Mouse (Mus musculus) brown adipose tissue, adult 24 weeks (tissue): ENCODE data around the gene Sptb. TPM values are rescaled to one million over a fixed set of nuclear protein-coding genes. Genes with fewer than 3 reads are reported as not detected.
A peak's percentile ranks its signal among the peaks of the same experiment; 100 is the strongest.

Source experiments
- H3K27ac ChIP-seq: fragments of 200-500 bp; replicated peaks from 2 replicates; pipeline ENCODE4 v1.5.1; 2012; ENCODE audit warnings: low read depth, mild to moderate bottlenecking, low read length
- H3K4me1 ChIP-seq: fragments of 200-500 bp; 2 replicates; pipeline ENCODE4 v1.6.1; 2012; ENCODE audit warnings: low read length, mixed read lengths; ENCODE audit not compliant: control insufficient read depth, insufficient read depth, insufficient read length
- H3K4me3 ChIP-seq: fragments of 200-500 bp; 2 replicates; pipeline ENCODE4 v1.5.1; 2012; ENCODE audit warnings: low read depth, mild to moderate bottlenecking, low read length, moderate library complexity; ENCODE audit not compliant: insufficient read depth
- polyA plus RNA-seq: library from polyadenylated mRNA; stranded (reverse); fragments of >200 nt; gene quantifications from 2 replicates; pipeline ENCODE4 v1.2.4, GENCODE M21; 2012; ENCODE audit not compliant: missing spikeins, insufficient read depth, insufficient read length

Sptb gene
- polyA plus RNA-seq, 1 experiment: 1.3 TPM

DNA sequence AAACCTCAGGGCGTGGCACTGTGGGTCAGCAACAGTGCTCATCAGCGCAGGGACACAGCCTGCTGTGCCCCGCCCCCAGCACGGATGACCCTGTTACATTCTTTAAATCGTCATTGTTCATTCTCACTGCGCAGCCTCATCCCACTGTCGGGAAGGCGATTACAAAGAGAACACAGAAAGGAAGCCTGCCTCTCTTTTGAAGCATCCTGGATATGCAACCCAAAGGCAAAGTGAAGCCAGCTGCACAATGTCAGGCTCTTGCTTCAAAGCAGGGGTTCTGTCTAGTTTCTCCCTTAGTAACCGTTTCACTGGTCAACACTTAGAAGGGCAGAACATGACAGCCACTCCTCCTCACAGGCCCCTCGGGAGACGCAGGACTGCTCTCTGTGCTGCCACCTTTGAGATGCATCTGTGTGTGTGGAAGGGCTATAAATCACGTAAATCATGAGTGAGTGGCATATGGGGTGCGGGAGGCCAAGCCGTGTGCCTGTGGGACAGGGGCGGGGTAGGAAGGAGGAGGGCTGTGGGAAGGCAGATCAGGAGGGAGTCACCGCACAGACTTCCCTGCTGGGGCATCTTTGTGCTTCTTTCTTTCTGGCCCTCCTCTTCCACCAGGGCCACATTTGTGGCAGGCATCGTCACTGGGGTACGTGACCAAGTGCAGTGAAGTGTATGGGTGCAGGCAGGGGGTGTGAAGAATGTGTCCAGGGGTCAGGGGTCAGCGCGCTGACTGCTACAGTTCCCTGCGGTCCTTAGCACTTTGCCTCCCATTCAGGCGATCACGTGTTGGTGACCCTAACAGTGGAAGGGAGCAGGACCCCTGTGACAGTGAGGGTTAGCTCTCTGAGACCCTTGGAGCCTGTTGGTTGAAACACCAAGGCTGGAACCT, 64.9 kb downstream of the Sptb start:
- H3K4me3 ChIP-seq: no peak overlapping the region
- H3K4me1 ChIP-seq: no peaks in the 10 kb centered on the region
- no peak overlapping the region for H3K27ac ChIP-seq

DNA sequence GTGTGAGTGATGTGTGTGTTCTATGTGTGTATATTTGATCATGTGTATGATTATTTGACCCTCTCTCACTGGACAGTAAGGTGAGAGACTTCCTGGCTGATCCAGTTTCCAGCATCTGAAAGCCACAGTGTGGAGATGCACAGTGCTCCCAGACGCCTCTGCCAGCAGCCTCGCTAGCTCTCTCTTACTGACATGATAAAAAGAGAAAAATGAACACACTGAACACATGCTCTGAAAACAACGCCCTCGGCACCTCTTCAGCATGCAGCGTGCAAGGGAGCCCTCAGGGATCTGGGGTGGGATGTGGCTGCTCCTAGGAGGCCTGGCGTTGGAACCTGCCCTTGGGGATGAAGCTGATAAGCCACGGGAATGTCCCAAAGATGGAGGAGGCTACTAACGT, 66.7 kb downstream of the Sptb start:
- H3K4me1 ChIP-seq: no peaks in the 10 kb centered on the region
- no peak overlapping the region for H3K27ac ChIP-seq

DNA sequence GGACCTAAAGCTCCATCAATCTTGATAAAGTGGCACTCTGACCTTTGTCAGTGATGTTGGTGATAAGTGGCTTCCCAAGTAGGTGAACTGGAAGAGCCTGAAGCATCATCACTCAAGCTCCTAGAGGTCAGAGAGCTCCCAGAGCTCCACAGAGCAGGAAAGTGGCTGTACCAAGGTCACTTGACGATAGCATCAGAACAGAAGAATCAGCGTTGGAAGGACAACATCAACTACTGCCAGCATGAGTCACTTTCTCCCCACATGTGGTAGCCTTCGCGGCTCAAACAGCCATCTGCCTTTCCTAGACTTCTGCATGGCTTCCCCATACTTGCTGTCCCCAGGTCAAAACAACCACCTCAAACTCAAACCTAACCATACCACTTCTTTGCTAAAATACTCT, 67.7 kb downstream of the Sptb start:
- Histone ChIP-seq H3K4me1 (no peaks in the 10 kb centered on the region), H3K4me3 (no peak overlapping the region), H3K27ac (no peak overlapping the region)

More for the DNA sequence above, 66.7 kb downstream of the Sptb start:
- H3K4me3 ChIP-seq: no peak overlapping the region

DNA sequence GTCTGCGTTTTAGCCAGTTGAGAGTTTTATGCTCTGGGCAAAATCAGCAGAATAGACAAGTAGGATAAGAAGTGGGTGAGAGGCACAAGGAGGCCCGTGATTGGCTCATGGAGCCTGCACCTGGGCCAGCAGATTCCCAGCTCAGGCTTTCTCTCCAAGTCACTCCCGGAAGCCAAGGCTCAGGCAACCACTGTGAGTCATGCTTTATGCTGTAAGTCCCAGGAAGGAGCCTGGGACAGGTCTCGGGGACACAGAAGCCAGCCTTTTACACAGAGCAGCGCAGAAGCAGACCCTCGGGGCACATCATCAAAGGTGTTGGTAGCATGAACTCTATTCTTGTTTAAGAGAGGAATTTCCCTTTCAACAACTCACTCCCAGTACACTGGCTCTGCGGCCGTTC, 69.7 kb downstream of the Sptb start:
- Histone ChIP-seq H3K4me3 (no peak overlapping the region), H3K4me1 (no peaks in the 10 kb centered on the region), H3K27ac (no peak overlapping the region)

DNA sequence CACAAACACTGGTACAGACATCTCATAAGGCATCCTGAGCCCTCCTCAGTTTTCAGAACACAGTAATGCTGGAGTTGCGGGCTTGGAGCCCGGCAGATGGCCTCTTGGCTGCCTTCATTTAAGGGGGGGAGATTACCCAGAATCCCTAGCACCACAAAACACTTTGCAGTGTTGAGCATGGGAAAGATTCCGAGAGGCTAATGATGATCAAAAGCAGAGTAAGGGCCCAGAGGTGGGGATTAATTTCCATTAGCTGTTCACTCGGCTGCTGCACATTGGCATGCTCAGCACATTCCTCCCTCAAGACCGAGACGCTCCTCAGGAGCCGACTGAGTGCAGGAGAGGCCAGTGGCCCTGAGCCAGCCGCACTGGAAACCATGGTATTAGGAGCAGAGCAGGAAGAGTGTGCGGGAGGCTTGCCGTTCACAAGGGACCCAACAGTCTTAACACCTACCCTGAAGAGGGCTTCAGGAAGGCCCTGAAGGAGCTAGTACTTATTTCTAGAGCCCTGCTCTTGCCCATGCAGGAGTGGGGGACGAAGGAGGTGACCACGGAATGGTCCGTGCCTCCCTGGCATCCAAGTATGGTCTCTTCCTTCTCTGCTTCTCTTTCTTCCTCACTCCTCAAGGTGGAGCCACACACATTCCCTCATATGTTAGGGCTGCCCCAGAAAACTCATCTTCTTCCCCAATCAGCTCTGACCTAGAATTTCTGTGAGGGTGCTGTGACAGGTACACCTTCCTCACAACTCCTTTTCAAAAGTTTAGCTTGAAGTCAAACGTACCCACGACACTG, 75.3 kb downstream of the Sptb start:
- no peak overlapping the region for H3K27ac ChIP-seq
- no peaks in the 10 kb centered on the region for H3K4me1 ChIP-seq
- H3K4me3 ChIP-seq: no peak overlapping the region

DNA sequence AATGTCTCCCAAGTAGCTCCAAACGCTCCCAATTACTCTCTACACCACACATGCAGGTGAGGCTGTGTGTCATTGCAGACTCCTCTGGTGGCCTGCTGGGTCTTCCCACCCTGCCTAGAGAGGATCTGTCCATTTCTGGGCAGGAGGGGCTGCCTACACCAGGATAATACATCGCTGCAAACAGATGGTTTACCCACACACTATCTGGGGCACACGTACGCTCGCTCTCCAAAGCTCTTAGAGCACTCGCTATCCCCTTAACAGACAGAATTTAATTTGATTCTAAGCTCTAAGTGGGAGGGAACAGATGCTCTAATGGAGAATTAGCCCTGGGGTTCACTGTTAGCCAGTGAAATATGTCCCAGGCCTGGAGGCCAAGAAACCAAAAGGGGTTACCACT, 87.0 kb downstream of the Sptb start:
- Histone ChIP-seq H3K4me3 (no peak overlapping the region), H3K4me1 (no peaks in the 10 kb centered on the region), H3K27ac (no peak overlapping the region)

DNA sequence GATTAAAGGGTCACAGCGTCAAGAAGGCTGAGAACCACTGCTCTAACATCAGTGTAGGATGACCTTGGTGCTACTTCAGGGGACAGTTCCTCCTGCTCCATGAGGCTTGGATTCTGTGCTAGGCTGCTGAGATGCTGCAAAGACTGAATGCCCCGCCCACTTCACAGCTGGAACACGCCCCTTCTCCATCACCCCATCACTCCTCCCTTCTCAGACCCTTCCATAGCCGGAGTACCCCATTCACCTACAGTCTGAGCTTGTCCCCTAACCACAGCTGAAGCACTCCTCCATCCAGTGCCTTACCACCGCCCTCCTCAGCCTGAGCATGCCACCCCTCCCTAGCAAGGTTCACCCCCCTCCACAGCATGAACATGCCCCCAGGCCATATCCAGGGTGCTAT, 90.5 kb downstream of the Sptb start:
- H3K4me3 ChIP-seq: no peak overlapping the region
- no peak overlapping the region for H3K27ac ChIP-seq
- no peaks in the 10 kb centered on the region for H3K4me1 ChIP-seq

DNA sequence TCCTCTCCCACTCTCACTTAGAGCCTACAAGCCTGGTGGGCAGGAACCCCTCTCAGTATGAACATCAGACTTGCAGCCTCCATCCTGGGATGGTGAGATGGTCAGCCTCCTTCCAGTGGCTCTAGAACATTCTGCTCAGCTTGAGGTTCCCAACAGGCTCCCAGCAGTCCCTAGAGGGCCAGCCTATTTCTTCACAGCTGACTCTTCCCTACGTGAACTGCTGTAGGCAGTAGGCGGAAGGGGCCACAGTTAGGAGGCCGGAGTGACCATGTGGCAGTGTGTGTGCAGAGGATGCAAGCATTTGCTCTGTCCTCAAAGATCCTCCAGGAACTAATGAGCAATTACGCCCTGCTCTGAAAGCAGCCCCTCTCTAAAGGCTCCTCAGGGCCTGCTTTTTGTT, 92.2 kb downstream of the Sptb start:
- Histone ChIP-seq H3K4me3 (no peak overlapping the region), H3K4me1 (no peaks in the 10 kb centered on the region), H3K27ac (no peak overlapping the region)

DNA sequence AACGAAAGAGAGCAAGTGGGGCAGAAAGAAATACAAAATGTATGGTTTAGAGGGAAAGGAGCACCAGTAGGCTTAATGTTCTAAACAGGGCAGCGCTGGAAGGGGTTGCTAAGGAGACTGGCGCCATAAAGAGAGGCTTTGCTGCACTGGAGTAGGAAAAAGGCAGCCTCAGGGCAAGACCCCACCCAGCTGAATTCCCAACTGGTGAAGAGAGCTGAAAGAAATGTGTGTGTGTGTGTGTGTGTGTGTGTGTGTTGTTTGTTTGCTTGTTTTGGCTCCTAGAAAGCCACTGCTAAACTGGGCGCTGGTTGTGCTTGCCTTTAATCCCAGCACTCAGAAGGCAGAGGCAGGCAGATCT, 94.8 kb downstream of the Sptb start:
- no peaks in the 10 kb centered on the region for H3K4me1 ChIP-seq
- no peak overlapping the region for H3K4me3 ChIP-seq
- no peak overlapping the region for H3K27ac ChIP-seq

DNA sequence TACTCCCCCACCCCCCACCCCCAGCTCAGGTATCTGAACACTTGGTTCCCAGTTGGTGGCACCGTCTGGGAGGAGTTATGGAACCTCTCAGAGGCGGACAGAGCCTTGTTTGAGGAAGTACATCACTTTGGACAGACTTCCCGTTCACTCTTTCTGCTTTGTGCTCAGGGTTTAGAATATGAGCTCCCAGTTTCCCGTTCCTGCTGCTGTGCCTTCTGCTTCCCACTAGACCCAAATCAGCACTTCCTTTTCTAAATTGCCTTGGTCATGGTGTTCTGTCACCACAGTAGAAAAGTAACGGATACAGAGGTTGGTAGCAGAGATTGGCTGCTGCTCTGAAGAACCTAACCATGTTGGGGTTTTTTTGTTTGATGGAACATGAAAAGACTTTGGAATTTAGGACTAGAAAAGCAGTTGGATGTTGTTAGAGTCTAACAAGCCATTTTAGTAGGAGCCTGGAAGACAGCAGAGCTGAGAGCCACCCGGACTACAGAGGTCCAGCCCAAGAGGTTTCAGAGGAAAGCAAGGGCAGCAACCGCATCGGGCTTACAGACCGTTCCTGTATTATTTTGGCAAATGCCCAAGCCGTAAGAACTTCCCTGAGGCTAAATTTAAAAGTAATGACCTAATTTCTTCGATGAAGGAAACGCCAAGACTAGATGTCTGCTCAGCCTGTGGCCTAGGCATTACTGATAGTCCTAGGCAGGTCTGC, 95.3 kb downstream of the Sptb start:
- Histone ChIP-seq H3K4me1 (no peaks in the 10 kb centered on the region), H3K27ac (peak overlapping the region; percentile 65; the same call in 1 of the 2 replicates), H3K4me3 (no peak overlapping the region)

DNA sequence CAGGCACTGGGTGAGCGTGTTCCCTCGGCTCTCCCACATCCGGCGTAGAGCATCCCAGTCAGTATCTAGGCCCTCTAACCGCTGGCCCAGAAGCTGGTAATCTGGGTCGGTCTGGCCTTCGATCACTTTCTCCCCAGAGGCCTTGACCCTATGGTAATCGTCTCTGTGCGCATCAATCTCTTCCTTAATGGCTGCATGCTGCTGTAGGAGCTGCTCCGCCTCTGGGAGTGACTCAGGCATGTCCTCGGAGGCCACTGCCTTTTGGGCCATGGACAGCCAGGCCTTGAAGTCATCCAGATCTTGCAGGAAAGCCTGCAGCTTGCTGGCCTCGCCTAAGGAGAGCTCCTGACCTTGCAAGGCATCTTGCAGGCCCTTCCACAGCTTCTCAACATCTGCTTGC, 97.7 kb downstream of the Sptb start:
- no peak overlapping the region for H3K27ac ChIP-seq
- H3K4me3 ChIP-seq: no peak overlapping the region
- H3K4me1 ChIP-seq: no peaks in the 10 kb centered on the region

DNA sequence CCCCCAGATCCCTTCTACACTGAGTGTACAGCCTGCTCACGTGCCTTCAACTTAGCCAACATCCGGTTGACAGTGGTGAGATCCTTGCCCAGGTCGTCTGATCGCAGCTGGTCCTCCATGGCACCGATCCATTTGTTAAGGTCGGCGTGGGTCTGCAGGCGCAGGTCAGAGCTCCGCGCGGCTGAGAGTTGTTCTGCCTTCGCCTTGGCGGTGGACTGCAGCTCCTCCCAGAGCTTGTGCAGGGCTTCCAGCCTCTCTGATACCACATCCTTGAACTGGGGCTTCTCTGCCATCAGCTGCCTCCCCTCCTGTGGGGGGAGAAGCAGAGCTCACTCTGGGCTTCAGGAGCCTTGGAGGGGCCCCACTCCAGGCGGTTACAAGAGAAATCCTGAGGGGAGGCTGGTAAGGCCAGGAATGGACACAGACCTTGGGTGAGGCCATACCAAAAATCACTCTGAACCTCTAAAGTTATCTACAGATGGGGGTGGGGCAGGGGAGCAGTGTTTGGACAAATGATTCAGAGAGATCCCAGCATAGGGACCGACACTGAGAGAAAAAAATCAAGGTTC, 101.3 kb downstream of the Sptb start:
- Histone ChIP-seq H3K4me3 (no peak overlapping the region), H3K4me1 (no peaks in the 10 kb centered on the region), H3K27ac (no peak overlapping the region)

DNA sequence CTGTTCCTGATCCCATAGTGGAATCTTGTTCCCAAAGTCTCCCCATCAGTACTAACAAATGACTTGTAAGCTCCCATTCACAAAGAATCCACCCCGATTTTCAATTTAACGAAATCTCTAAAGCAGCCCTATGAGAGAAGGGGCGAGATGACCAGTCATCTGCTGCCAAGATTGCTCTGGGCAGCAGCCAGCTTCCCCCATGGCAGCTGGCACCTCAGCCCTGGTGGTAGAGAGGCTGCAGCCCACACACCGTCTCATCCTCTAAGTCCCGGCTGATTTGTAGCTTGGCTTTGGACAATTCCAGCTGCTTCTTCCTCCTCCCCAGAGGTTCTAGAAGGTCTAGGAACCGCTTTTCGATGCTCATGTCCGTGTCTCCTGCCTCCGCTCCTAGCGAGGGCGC, 102.1 kb downstream of the Sptb start:
- Histone ChIP-seq H3K27ac (no peak overlapping the region), H3K4me1 (no peaks in the 10 kb centered on the region), H3K4me3 (no peak overlapping the region)

DNA sequence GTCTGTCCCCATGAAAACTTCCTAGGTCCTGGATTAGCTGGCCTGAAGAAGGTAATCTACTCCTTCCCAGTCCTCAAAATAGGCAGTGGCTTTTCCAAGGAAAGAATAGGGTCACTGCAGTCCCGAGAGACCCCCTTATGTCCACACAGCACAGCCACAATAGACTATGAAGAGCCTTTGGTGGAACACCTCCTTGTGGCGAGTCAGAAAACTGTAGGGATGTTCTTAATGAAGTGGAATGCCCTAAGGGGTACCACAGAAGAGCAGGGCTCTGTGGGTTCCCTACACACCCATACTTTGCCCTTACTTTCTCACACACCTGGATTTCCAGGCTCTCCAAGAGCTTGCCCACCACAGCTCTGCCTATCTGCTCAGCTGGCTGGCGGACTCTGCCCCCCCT, 104.5 kb downstream of the Sptb start:
- no peak overlapping the region for H3K4me3 ChIP-seq
- no peaks in the 10 kb centered on the region for H3K4me1 ChIP-seq
- H3K27ac ChIP-seq: no peak overlapping the region

DNA sequence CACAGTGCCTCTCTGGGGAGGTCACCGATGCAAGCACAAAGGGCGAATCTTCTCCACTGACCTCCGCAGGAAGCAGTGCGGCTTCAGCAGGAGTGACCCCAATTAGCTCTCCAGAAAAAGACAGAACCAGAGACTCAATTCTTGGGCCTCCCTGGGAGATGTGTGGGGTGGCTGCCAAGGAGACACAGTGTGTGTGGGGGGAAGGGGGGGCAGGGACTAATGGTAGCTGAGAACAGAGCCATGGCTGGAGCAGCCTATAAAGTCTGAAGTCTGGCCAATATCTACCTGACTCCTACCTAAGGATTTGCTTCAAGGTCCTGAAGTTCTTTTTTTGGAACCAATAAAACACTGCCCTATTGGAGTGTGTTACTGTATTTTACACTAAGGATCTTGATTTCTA, 105.8 kb downstream of the Sptb start:
- H3K4me1 ChIP-seq: no peaks in the 10 kb centered on the region
- no peak overlapping the region for H3K4me3 ChIP-seq
- no peak overlapping the region for H3K27ac ChIP-seq
